Mouse (Mus musculus): ENCODE results near the gene Celf1.

- no peak for TF ChIP-seq EP300 (IDR thresholded peaks at IDR 0.05; ENCODE audit: low read length)
- TF ChIP-seq CTCF (conservative IDR thresholded peaks at IDR 0.05 in 1 of 2, IDR thresholded peaks at IDR 0.05 in 1 of 2; ENCODE audit: low read depth in 2 of 2, low read length in 2 of 2) = no peak
- TF ChIP-seq USF1 (IDR thresholded peaks at IDR 0.05; ENCODE audit: low read depth, low read length) = no peak
- no peak for TF ChIP-seq BHLHE40 (IDR thresholded peaks at IDR 0.05; ENCODE audit: low read depth, low read length)
- no peak for TF ChIP-seq TBP (conservative IDR thresholded peaks at IDR 0.05; ENCODE audit: low read depth, low read length)
- no peak for TF ChIP-seq UBTF (IDR thresholded peaks at IDR 0.05; ENCODE audit: low read depth, low read length)
Observed at GRCm38 (mm10) chr2:90903398-90903797, 36.8 kb upstream of the Celf1 start.
